Mouse (Mus musculus): ENCODE measurements at regions not wholly inside any gene's neighbourhood (a gene's known extent, or its start where the extent isn't known, plus 50 kb on each side); places are given as distances from the start of the nearest gene placed in this dataset.

- no peak for TF ChIP-seq CTCF (IDR thresholded peaks at IDR 0.05; ENCODE audit: low read depth)
- no peak for TF ChIP-seq EP300 (IDR thresholded peaks at IDR 0.05; ENCODE audit: low read depth)
Measured at GRCm38 (mm10) chr1:34979350-34979749, 129.6 kb downstream of the Plekhb2 start.

Data from heart, postnatal 0 days (tissue).